Mouse (Mus musculus): ENCODE data around the gene Clk1.

The Clk1 gene

GRCm38 (mm10) chr1:58407321-58407720 is 16.5 kb downstream of the Clk1 start:
- no peak for DNase-seq (ENCODE audit: low read depth, low spot score)

GRCm38 (mm10) chr1:58403745-58404144 is 20.1 kb downstream of the Clk1 start:
- DNase-seq (ENCODE audit: low read depth, low spot score), result no peak

- DNase-seq (ENCODE audit: low read depth, low spot score), result no peak
These were observed 22.5 kb downstream of the Clk1 start for GRCm38 (mm10) chr1:58401396-58401795.

- DNase-seq (ENCODE audit: low read depth, low spot score), result no peak
These were observed 26.1 kb downstream of the Clk1 start for GRCm38 (mm10) chr1:58397731-58398130.

- peak; percentile 58 for DNase-seq (ENCODE audit: low read depth, low spot score)
These were observed 27.7 kb downstream of the Clk1 start for GRCm38 (mm10) chr1:58396179-58396578.

- DNase-seq (ENCODE audit: low read depth, low spot score), result no peak
These were observed 28.5 kb downstream of the Clk1 start for GRCm38 (mm10) chr1:58395341-58395740.

- DNase-seq (ENCODE audit: low read depth, low spot score), result peak; percentile 56
These were observed 30.3 kb downstream of the Clk1 start for GRCm38 (mm10) chr1:58393284-58394195.

GRCm38 (mm10) chr1:58392652-58393283 is 31.1 kb downstream of the Clk1 start, which contains the start of gene Bzw1:
Bzw1 (plus strand) TSS chr1:58392898.
- peak; percentile 91 for DNase-seq (ENCODE audit: low read depth, low spot score)

- peak; percentile 77 for DNase-seq (ENCODE audit: low read depth, low spot score)
These were observed 31.6 kb downstream of the Clk1 start for GRCm38 (mm10) chr1:58392268-58392651.

GRCm38 (mm10) chr1:58391421-58392267 is 32.2 kb downstream of the Clk1 start:
- no peak for DNase-seq (ENCODE audit: low read depth, low spot score)

GRCm38 (mm10) chr1:58382586-58383281 is 41.1 kb downstream of the Clk1 start:
- DNase-seq (ENCODE audit: low read depth, low spot score), result no peak

- DNase-seq (ENCODE audit: low read depth, low spot score), result peak; percentile 53
These were observed 48.2 kb downstream of the Clk1 start for GRCm38 (mm10) chr1:58375574-58376147.

GRCm38 (mm10) chr1:58374266-58374665 is 49.6 kb downstream of the Clk1 start:
- peak; percentile 63 for DNase-seq (ENCODE audit: low read depth, low spot score)

- no peak for DNase-seq (ENCODE audit: low read depth, low spot score)
These were observed 54.1 kb downstream of the Clk1 start for GRCm38 (mm10) chr1:58369716-58370115.

GRCm38 (mm10) chr1:58366737-58367471 is 57.0 kb downstream of the Clk1 start:
- DNase-seq (ENCODE audit: low read depth, low spot score), result peak; percentile 76

- DNase-seq (ENCODE audit: low read depth, low spot score), result no peak
These were observed 58.0 kb downstream of the Clk1 start for GRCm38 (mm10) chr1:58365829-58366228.

- no peak for DNase-seq (ENCODE audit: low read depth, low spot score)
These were observed 59.3 kb downstream of the Clk1 start for GRCm38 (mm10) chr1:58364551-58364950.

- DNase-seq (ENCODE audit: low read depth, low spot score), result no peak
These were observed 61.6 kb downstream of the Clk1 start for GRCm38 (mm10) chr1:58362296-58362695.
